Mouse (Mus musculus): ENCODE results near the gene Rspo3.

The Rspo3 gene

DNA sequence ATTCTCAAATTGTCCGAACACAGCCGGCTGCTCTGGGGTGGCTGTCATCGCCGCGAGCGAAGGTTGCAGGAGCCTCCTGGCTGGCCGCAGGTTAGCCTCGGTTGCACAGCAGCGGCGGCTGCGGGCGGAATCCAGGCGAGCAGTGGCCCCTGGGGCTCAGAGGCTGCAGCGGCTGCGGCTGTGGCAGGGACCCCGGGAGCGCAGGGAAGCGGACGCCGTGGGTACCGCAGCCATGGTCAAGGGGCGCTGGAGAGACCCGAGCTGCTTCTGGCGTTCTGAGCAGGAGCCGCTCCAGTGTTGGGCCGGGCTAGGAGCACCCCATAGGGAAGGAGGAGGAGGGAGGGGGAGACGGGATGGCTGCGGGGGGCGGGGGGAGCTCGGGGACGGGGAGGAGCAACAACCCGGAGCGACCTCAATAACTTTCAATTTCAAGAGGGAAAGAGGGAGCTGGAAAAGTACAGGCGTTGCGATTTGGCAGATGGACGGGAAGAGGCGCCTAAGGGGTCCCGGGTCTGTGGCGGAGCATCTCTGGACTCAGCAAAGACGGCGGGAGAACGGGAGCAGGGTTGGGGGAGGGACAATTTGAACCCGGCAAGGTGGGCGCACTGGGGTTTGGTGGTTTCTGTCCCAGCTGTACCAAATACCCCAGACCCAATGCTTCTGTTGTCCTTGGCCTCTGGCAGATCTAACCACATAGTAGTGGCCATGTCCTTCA, at the start of gene Rspo3:
Gene Rspo3, minus strand, starts transcription at position 322 of the 715 bp plus-strand sequence.
- DNase-seq (ENCODE audit: low spot score in 2 of 2): peak; percentile 26 to 42

DNA sequence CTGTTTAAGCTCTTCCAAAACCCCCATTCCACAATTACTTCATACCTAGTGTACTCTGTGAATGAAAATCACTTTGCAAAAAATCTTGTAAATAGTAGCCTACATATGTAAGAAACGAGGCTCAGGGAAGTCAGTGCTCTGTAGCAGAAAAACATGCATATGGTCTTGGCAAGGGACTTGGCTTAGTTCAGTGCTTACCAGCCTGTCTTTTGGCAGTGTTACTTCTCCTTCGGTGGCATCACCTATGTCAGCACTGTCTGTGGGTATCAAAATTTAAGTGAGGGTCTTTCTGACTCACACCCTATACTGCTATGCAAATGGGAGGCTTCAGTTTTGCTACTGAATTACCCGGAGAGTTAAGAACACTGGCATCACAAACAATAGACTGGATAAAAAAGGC, 46.3 kb upstream of the Rspo3 start:
- DNase-seq (ENCODE audit: low spot score in 2 of 2): no peak

DNA sequence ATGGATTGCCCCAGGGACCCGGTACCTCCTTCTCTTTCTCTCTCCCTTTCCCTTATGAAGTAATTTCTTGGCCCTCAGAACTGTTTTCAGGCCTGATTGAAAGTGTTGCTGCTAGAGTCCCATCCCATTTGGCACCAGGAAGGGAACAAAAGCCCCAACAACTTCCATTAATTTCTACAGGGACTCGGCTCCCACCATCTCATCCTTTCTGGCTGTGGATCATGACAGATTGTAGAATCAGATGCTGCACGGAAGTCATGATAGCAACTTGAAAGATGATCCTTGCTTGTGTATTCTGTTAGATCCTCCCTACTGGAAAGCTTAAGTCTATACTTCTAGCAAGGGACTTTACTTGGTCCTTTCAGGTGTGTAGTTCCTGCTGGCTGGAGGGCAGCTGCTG, 45.8 kb upstream of the Rspo3 start:
- no peak for DNase-seq (ENCODE audit: low spot score in 2 of 2)

DNA sequence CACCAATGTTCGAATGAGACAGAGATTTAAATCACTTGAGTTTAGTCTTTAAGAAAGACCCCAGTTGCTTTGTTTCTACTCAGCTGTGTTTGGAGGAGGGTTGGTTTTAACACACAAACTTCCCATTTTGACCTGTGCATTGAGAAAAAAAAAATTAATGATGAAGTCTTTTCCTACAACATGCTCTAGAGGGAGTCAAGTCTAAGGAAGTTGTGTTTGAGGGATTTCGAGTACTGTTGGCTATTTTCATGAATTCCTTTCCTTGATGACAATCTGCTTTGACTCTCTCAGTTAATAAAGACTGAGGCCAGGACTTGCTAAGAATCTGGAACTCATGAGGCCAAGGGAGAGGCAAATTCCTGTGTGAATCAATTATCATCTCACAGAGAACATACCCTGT, 20.3 kb upstream of the Rspo3 start:
- DNase-seq (ENCODE audit: low spot score in 2 of 2): no peak

DNA sequence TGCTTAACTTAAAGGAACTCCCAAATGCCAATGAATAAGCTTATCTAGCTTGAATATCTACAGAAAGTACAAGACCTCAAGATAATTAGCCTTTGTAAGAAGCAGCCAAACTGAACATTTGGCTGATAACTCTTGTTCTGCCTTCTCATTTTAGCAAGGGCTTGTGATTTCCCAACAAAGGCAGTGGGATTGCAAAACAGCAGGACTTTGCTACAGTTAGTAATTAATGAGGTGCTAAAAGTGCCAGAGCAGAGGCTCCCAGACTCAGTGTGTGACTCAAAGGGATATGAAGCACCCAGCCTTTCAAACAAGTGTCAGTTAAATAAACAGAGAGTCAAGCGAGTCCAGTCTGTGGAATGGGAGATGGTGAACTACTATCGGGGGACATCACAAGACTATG, 18.7 kb upstream of the Rspo3 start:
- DNase-seq (ENCODE audit: low spot score in 2 of 2): no peak

DNA sequence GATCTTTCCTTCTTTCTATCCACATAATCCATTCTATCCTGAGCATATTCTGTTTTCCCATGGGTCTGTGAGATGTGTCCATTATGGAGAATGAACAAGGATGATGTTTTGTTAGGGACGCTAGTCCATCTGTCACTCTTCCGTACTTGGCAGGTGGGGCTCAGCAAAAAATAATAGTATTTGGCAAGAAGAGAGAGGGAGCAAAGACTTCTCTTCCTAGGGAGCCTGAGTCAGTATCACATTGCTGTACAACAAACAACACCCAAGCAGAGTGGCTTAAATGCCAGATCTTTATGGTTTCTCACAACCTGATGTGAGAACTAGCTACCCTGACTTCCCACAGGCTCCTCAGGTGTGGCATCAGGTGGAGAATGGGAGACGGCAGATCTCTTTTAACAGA, 7.3 kb upstream of the Rspo3 start:
- DNase-seq (ENCODE audit: low spot score in 2 of 2): no peak

DNA sequence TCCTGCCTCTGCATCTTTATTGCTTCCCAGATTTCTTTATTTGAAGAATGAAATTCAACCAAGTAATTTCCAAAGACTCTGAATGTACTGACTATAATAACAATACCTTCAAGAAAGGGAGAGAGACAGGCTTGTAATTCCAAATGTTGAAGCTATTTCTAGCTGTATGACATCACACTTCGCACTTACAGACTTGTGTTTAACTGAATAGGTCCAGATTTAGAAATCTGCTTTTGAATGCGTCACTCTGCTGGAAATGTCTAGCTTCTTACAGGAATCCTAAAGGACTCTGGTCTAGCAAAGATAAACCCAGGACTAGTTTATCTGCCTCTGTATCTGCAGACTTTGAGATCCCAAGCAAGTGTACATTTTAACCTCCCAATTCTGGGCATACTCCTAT, 3.8 kb upstream of the Rspo3 start:
- DNase-seq (ENCODE audit: low spot score in 2 of 2): no peak

DNA sequence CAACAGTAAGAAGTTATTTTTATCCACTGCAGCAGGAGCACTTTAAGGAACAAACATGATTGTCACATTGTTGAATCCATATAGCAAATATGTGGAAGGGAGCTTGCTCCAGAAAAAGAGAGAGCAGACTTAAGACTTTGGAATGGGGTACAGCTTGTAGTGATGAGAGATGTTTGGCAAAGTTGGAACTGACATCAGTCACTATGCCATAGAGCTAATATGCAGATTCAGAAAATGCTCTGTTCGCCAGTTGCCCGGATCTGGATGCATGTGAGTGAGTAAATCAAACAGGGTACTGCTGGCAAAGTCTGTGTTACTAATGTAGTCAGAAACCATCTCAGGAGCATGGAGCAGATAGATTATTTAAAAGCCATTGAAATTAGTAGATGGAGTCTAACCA, 3.1 kb upstream of the Rspo3 start:
- no peak for DNase-seq (ENCODE audit: low spot score in 2 of 2)

DNA sequence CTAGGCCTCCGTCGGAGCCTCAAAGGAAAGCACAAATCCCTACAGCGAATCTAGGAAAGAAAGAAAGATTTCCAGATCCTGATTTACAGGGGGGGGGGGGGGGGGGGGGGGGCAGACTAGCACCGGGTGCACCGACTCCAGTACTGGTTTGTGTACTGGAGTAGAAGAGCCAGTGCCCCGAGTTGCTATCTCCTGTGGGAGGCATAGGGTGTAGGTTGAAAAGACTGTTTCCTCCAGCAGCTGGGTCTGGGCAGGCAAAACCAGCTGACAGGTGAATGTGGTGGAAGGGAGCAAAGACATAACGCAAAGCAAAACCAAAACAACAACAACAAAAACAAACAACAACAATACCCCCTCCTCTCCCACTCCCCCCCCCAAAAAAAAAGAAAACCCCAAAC, 838 bp downstream of the Rspo3 start:
- no peak for DNase-seq (ENCODE audit: low spot score in 2 of 2)

DNA sequence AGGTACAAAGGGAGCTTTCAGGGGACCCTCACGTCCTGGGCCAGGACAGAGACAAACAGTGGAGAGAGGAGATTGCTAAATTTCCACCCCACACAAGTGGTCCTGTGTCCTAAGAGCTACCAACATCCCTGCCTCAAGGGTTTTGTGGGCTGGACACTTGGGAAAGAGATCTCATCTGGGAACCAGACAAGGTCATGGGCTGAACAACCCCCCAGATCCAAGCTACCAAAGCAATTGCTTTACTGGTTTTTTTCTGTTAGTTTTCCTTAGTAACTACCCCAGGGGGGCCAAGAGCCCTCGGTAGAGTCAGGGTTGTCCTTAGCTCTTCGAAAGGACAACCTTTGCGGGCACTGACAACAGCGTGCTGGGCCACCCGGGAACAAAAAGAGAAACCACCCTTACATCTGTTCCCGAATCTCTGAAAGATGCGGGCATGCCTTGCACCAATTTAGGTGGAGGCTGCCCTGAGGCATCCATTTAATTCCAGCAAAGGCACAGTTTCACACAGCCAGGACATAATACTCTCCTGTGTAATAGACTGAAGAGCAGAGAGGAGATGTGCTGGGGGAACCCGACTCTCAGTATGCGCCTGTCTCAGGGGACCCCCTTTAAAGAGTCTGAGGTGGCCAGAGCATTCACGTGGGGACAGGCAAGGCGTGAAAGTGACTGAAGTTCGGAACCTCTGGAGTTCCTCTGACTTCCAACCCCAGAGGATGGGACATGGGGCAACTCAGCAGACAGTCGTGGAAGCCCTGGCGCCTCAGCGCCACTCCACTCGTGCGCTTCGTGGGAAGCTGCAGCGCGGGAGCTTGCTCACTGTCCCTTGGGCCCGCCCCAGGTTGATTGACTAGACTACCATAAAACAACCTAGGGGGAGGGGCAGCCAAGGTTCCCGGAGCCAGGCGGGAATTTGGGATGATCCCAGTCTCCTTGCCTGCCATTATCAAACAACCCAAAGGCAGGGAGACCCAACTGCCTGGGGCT, 1.5 kb downstream of the Rspo3 start:
- DNase-seq (ENCODE audit: low spot score in 2 of 2): no peak

DNA sequence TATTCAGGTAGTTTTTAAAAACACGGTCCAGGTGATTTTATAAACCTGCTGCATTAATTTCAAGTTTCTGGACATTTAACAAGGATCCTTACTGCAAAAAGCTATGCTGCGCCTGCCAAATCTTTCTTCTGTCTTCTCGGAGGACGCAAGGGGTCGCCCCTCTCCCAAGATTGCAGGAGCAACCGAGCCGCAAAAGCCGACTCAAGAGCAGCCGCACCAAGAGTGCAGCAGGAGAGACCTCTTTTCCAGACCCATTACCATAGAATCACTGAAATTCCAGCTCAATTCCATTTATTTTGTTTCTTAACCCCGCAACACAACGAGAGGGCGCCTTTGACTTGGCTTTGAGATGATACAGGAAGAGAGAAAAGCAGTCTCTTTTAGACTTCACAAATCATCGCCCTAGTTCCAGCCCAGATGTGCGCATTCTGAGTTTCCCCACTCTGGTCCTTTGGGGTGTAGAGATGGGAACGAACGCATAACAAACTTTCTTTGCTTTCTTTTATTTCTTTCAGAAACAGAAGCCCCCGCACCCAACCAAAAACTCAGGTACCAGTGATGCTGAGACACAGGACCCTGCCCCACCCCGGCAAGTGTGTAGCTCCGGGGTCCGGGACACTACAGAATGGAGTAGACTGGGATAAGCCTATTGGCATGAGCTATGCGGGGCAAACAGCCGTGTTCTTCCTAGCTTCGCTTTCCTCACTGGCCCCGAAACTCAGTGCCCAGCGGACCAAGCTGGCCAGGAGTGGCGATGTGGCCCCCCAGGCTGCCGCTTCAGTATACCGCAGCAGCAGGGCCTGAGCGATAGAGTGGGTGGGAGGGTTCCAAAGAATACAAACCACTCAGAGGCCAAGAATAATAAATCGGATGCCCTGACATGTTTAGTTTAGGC, 2.6 kb downstream of the Rspo3 start:
- peak; percentile 79 to 85 for DNase-seq (ENCODE audit: low spot score in 2 of 2)

DNA sequence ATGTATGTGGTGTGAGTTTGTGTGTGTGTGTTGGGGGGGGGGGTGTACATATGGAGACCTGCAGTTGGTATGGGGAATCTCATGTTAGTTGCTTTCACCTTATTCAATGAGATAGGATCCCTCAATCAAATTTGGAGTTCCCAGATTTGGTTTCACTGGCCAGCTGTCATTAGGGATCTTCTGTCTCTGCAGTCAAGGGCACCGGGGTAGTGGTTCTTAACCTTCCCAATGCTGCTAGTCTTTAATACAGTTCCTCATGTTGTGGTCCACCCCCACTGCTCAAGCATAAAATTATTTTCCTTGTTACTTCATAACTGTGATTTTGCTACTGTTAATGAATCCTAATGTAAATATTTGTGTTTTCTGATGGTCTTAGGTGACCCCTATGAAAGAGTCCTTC, 22.1 kb downstream of the Rspo3 start:
- DNase-seq (ENCODE audit: low spot score in 2 of 2): no peak

DNA sequence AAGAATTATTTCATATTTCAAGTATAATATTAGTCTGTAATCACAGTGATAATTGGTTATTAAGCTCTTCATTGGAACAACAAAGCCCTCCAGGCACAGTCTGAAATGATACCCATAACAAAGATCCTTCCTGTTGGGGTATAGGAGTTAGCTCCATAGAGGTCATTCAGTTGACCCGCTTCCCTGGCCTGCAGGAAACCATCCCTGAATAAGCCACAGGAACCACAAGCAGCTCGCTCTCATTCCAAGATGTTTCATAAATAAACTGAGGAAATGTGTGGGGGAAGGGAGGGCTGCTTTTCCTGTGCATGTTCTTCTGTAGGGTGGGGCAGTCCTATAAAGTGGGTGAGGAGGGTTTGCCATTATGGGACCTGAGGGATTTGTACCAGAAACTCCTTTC, 27.5 kb downstream of the Rspo3 start:
- DNase-seq (ENCODE audit: low spot score in 2 of 2): no peak

DNA sequence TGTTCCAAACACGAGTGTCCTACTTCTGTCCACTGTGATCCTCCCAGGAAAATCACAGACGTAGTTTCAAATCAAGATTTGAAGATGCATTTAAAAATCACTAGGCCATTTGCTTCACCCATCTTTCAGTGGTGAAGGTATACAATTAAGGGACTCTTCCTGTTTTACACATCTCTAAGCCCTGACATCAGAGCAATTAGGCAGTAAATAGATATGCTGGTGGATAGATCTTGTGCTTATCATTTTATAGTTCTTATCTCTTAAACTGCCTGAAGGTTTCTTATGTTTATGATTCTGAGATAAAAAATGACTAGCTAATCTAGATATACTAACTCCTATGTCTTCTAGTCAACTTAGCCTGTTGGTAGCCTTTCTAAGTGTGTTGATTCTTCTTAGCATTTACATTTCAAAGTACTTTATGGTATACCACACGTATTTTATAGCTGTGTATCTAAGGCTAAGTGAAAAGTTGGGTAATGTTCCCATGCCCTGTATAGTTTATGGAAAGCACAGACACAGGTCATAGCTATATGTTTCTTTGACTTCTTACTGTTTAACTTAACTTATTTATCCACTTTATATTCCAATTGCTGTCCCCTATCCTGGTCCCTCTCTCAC, 38.4 kb downstream of the Rspo3 start:
- no peak for DNase-seq (ENCODE audit: low spot score in 2 of 2)

DNA sequence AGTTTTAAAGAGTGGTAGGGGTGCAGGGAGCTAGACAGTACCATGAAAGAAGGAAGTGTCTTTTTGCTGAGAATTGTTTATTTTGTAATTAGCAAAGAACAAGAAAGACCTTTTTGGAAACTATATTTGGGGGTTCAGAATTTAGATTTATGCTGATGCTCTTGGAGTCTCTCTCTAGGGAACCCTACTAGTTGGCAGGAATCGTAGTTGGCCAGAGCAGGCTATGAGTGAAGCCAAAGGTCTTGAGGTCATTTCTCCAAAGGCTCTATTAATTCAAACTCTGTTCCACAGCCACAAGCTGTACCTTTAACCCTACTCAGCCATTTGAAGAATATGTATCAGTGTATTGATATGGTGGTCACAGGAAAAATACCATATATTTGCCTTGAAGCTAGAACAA, 41.7 kb downstream of the Rspo3 start:
- no peak for DNase-seq (ENCODE audit: low spot score in 2 of 2)

DNA sequence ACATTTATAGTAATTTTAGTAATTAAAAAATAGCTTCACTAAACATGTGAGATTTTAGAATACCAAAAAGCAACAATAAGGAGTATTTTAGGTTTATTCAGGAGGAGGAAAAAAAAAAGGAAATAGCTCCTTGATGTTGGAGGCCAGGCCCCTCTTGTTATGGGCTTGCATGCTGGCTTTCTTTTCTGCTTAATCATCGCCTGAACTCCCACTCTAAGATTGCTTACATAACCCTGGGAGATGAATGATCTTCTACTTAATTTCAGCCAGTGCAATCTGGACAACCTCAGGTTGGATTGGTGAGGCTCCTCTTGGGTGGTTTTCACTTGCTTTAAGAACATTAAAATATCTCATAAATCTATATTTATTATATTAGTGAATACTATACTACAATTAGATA, 54.7 kb downstream of the Rspo3 start:
- no peak for DNase-seq (ENCODE audit: low spot score in 2 of 2)

DNA sequence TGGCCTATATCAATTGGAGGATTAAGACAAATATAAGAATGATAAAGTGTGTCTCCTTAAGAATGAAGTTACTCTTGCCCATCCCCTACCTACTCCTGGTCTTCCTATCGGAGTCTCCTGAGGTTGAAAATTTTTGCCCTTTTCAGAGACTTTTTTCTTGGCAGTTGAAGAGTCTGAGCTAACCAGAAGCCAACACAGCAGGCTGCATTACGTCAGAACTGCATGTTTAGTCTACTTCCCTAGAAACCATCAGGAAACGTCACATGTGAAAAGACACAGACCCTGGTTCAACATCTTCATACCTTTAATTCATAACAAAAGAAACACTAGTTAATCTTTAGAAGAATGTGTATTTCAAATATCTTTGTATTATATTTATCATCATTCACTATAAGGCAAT, 56.3 kb downstream of the Rspo3 start:
- DNase-seq (ENCODE audit: low spot score in 2 of 2): no peak

DNA sequence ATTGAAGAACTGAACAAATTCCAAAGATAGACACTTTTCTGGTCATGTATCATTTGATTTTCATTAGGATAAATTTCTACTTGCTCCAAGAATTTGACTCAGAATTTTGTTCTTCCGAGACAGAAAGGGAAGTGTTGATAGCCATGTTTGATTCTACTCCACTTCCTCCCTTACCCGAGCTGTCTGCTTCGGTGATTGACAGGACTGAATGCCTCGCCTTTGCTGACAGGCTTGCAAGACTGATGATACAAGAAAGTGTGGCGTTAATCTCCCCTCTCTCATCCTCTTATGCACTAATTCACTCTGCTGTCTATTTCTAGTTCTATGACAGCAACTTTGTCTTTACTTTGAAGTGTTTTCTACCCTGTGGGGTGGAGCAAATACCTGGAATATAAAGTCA, 65.2 kb downstream of the Rspo3 start:
- DNase-seq (ENCODE audit: low spot score in 2 of 2): no peak

DNA sequence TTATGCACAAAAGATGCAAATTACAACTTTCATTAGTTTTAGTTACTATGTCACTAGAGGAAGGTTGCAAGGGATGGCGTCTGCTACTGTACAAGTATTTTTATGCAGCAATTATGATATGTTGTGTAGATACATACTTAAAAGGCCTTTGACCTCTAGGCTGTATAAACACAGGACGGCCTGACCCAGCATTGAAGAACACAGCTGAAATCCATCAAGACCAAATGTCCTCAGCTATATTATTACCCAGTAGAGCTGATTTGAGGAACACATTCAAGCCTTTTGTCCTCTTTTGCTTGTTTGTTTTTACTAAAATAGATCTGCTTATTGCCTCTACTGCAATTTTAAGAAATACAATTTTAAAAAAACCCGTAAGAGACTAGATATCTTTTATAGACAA, 75.6 kb downstream of the Rspo3 start:
- DNase-seq (ENCODE audit: low spot score in 2 of 2): no peak

DNA sequence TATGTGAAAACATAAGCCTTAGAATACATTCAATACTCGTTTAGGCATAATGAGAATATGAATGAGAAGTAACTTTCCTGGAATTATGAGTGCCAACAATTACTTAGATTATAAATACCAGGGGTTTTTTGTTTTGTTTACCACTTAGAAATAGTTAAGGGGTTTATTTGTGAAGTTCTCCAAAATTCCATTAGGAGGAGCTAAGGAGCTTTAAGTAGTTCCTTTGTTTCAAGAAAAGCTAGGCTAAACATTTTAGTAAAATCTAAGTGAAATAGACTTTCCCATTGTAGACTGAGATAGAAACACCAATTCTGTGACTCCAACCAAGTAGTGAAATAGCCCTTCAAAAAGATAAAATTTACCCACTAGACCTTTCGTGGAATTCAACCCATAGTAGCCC, 76.0 kb downstream of the Rspo3 start:
- DNase-seq (ENCODE audit: low spot score in 2 of 2): no peak

DNA sequence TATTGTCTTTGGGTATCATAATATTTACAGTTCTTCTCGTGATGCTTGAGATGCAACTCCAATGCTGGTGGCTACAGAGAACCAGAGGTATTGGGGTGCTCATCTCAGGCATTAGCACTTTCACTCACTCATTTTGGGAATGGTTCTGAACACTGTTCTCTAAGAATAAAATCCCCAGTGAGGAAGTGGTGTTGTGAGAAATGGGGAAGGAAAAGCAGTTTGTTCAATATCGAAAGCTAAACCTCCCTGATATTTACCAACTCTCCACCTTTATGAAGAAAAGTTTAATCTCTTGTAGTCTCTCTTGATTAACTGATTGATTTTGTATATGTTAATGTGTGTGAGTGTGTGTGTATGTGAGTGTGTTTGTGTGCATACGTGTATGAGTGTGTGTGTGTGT, 90.6 kb downstream of the Rspo3 start:
- DNase-seq (ENCODE audit: low spot score in 2 of 2): no peak

DNA sequence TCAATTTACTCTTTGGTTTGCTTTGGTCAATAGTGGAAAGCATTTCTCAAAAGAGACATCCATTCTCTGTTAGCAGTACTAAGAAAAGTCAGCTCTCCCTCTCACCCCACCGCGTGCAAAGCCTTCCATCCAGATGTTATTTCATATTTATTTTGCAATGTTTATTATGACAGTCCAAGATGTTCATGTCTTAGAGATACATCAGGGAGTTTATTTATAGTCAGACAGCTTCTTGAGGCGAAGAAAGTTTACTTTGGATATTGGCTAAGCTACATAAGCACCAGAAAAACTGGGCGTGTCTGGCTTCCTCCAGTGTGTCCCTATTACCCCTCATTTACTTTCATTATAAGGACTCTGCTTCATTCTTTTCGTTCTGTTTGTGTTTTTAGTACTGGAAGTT, 94.4 kb downstream of the Rspo3 start:
- DNase-seq (ENCODE audit: low spot score in 2 of 2): no peak

All from cerebellum, postnatal 4 days (tissue).